Mouse (Mus musculus) C2C12 (cell line): ENCODE results near the gene Elmod2. TPM values are rescaled to one million over a fixed set of nuclear protein-coding genes. Genes with fewer than 3 reads are reported as not detected.

ENCODE experiments used
- H3K27me3 ChIP-seq: one replicate; pipeline ENCODE4 v1.6.1; 2011; ENCODE audit not compliant: control insufficient read depth, insufficient read depth, insufficient read length
- H3K36me3 ChIP-seq: one replicate; pipeline ENCODE4 v1.6.1; 2011; ENCODE audit not compliant: control insufficient read depth, insufficient read depth
- H3K4me3 ChIP-seq: one replicate; pipeline ENCODE4 v1.5.1; 2011; ENCODE audit warnings: mild to moderate bottlenecking, control low read depth; ENCODE audit not compliant: poor library complexity, insufficient read depth, severe bottlenecking
- H3K79me2 ChIP-seq: one replicate; pipeline ENCODE4 v1.6.1; 2011; ENCODE audit not compliant: control insufficient read depth, insufficient read depth
- H3K79me3 ChIP-seq: one replicate; pipeline ENCODE4 v1.6.1; 2011; ENCODE audit warnings: low read depth, control low read depth
- H3ac ChIP-seq: one replicate; pipeline ENCODE3; 2011; ENCODE audit warnings: low read depth; ENCODE audit not compliant: control insufficient read depth, insufficient read length
- CEBPB ChIP-seq: IDR thresholded peaks from one replicate; pipeline ENCODE4 v1.6.1; 2011; ENCODE audit warnings: low read depth, mild to moderate bottlenecking, control low read depth, moderate library complexity
- CTCF ChIP-seq: IDR thresholded peaks from one replicate; pipeline ENCODE4 v1.5.1; 2011; ENCODE audit not compliant: control insufficient read depth, insufficient read depth, insufficient read length
- FOSL1 ChIP-seq: IDR thresholded peaks from one replicate; pipeline ENCODE4 v1.8.0; 2011; ENCODE audit warnings: mild to moderate bottlenecking, low read length; ENCODE audit not compliant: poor library complexity, insufficient read depth, severe bottlenecking
- MAX ChIP-seq: IDR thresholded peaks from one replicate; pipeline ENCODE4 v1.6.1; 2011; ENCODE audit warnings: mild to moderate bottlenecking, control low read depth
- MYOD1 ChIP-seq: IDR thresholded peaks from one replicate; pipeline ENCODE4 v1.6.1; 2011; ENCODE audit warnings: low read depth; ENCODE audit not compliant: control insufficient read depth, insufficient read length
- MYOG ChIP-seq: IDR thresholded peaks from one replicate; pipeline ENCODE4 v1.6.1; 2011; ENCODE audit not compliant: control insufficient read depth, insufficient read length; ENCODE audit errors: extremely low read depth
- USF1 ChIP-seq: IDR thresholded peaks from one replicate; pipeline ENCODE4 v1.6.1; 2011; ENCODE audit warnings: low read depth, mild to moderate bottlenecking, control low read depth, moderate library complexity
- long read RNA-seq, 2 experiments: library from polyadenylated mRNA; unstranded; transcript quantifications; one replicate each; pipeline ENCODE4 v2.0.0; 2019 to 2020
- polyA plus RNA-seq: library from polyadenylated mRNA; unstranded; fragments of >200 nt; fragmentation: generic; extraction: Trizol; gene quantifications from one replicate; pipeline ENCODE4 v1.2.1, GENCODE M21; 2012; ENCODE audit warnings: missing spikeins

Elmod2 gene
- 1.3 TPM for polyA plus RNA-seq
- long read RNA-seq, experiment 1, full-length matches to known transcripts: 2 of 5 reads
- long read RNA-seq, experiment 1, partial matches to known transcripts: 0 of 5 reads
- long read RNA-seq, experiment 1, other reads (novel, unspliced or antisense): 3 of 5 reads
- long read RNA-seq, experiment 2, full-length matches to known transcripts: 74 of 84 reads
- long read RNA-seq, experiment 2, partial matches to known transcripts: 2 of 84 reads
- long read RNA-seq, experiment 2, other reads (novel, unspliced or antisense): 8 of 84 reads

DNA sequence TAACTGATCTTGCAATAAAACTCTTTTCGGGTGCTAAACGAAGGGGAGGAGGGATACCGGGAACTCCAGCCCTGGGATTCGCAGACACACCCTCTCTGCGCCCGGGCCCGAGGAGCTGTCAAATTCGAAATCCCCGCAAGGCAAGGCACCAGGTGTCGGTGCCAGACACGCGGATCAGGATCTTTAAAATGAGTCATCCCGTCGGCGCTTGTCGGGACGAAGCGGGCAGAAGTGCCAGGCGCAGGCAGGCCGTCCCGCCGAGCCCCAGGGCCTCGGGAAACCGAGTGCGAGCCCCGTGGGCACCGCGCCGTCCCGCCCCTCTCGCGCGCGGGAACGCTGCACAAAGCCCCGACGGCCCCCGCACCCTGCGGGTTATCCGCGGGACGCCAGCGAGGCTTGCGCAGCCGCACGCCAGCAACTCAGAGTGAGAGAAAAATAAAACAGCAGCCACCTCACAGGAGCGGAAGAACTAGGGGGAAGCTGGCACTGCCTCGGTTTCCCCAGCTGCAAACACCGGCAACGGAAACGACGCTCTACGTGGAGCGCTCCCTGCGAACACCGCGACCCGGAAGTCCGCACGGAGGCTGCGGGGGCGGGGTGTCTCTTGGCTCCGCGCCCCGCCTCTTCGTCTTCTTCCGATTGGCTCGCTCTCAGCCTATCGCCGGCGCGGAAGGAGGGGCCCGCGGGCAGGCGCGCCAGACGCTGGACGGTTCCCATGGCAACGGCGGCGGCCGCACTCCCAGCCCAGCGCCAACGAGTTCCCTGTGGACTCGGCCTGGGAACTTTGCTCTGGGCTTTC lies at the start of gene Elmod2:
Gene Elmod2, minus strand, starts transcription at position 588 of the 799 bp plus-strand sequence.
- Histone ChIP-seq H3ac (peak within 1 kb of the TSS; percentile 94), H3K27me3 (peaks cover 3% of the 10 kb centered on the region)
- TF ChIP-seq MAX (no peak), MYOD1 (no peak), FOSL1 (no peak), CTCF (no peak), CEBPB (no peak), MYOG (no peak), USF1 (no peak)

DNA sequence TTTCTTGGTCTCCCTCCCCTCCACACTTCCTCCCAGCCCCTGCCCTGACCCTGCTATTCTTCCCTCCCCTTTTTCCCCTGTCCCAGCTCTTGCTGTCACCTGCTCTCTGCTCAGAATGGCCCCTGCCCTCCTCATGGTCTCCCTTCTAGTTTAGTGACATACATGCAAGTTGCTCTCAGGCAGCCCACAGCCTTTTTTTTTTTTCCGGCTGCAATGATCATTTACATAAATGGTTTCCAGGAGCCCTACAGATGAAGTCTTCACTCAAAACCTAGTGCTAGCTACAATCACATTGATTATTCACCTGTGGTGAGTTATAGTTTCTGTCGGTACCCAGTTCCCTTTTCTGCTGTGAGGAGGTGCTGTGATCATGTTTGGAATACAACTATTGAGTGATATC lies 48.7 kb upstream of the Elmod2 start:
- Histone ChIP-seq H3K4me3 (no peak overlapping the region), H3K79me3 (no peaks in the 10 kb centered on the region), H3K27me3 (no peaks in the 10 kb centered on the region), H3ac (no peak overlapping the region), H3K79me2 (no peaks in the 10 kb centered on the region), H3K36me3 (no peaks in the 10 kb centered on the region)
- no peak for TF ChIP-seq MYOD1
- TF ChIP-seq CTCF: no peak
- no peak for TF ChIP-seq MYOG
- TF ChIP-seq CEBPB: no peak
- TF ChIP-seq FOSL1: no peak
- no peak for TF ChIP-seq MAX
- no peak for TF ChIP-seq USF1

More for the DNA sequence above, at the start of gene Elmod2:
- H3K79me2 ChIP-seq: no peaks in the 10 kb centered on the region
- H3K4me3 ChIP-seq: peak within 1 kb of the TSS; percentile 78
- H3K36me3 ChIP-seq: no peaks in the 10 kb centered on the region
- no peaks in the 10 kb centered on the region for H3K79me3 ChIP-seq

DNA sequence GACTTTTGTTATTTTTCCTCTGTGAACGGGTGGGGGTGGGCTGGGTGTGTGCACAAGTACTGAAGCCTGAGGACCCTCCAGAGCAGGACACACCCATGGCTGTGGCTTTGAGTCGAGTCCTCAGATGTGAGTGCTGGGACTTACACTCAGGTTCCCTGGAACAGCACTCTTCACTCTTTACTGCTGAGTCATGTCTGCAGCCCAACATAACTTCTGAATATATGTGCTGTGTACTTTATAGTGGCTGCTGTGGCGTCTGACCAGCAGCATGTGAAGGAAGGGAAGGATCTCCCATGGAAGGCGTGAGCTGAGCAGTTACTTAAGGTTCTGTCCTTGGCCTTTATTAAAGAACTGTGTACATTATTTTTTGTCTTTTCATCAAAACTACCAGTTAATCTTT lies 47.9 kb upstream of the Elmod2 start:
- Histone ChIP-seq H3ac (no peak overlapping the region), H3K27me3 (no peaks in the 10 kb centered on the region), H3K4me3 (no peak overlapping the region), H3K79me2 (no peaks in the 10 kb centered on the region), H3K79me3 (no peaks in the 10 kb centered on the region), H3K36me3 (no peaks in the 10 kb centered on the region)
- no peak for TF ChIP-seq CEBPB
- no peak for TF ChIP-seq MYOG
- TF ChIP-seq MAX: no peak
- no peak for TF ChIP-seq USF1
- TF ChIP-seq MYOD1: no peak
- no peak for TF ChIP-seq FOSL1

DNA sequence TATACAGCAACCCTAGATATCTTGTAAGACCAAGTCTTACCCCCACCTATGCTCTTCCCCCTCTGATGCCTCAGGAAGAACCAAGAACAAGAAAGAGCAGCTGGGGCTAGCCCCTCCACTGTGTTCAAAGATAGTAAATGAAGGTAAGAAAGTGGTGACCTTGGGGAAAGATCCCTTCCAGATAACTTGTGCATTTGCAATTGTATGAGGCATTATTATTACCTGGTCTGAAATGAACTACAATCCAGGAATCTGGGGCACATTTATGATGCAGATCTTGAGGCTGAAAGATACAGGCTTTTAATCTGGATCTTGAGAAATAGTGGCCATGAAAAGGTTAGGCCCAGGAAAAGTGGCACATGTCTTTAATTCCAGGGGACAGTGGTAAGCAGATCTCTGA lies 44.9 kb upstream of the Elmod2 start:
- no peaks in the 10 kb centered on the region for H3K79me2 ChIP-seq
- TF ChIP-seq MAX (no peak), USF1 (no peak), CEBPB (no peak), MYOD1 (no peak)
- no peaks in the 10 kb centered on the region for H3K79me3 ChIP-seq
- H3ac ChIP-seq: no peak overlapping the region
- H3K4me3 ChIP-seq: no peak overlapping the region
- no peaks in the 10 kb centered on the region for H3K27me3 ChIP-seq
- H3K36me3 ChIP-seq: no peaks in the 10 kb centered on the region

DNA sequence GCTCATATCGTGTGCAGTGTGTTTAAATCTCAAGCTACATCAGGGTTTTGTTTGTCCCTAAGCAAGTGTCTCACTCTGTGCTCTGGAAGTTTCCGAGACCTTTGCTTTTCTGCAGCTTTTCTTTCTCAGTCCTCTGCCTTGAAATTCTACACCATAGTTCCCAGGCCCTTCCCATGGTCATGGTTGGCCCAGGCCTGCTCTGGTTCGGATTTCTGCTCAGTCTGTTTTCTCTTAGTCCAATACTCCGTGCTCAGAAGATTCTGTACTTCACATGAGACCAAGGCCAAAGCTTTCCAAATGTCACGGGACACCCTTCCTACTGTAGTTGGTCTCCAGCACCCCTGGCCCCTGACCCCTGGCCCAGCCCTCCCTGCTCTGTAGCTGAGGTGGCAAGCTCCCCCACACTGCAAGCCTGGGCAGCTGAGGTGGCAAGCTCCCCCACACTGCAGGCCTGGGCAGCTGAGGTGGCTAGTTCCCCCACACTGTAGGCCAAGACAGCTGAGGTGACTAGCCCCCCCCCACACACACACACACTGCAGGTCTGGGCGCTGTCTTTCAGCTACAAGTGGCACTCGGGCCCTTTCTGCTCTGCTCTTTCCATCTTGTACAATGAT lies 31.0 kb upstream of the Elmod2 start:
- no peak overlapping the region for H3K4me3 ChIP-seq
- H3K79me3 ChIP-seq: no peaks in the 10 kb centered on the region
- no peaks in the 10 kb centered on the region for H3K27me3 ChIP-seq
- TF ChIP-seq MYOD1: no peak
- TF ChIP-seq FOSL1: no peak
- H3ac ChIP-seq: no peak overlapping the region
- no peaks in the 10 kb centered on the region for H3K79me2 ChIP-seq
- no peaks in the 10 kb centered on the region for H3K36me3 ChIP-seq
